Mouse (Mus musculus) cerebellum, adult 9-11 months (tissue): ENCODE results near the gene Slc8a3.
A peak's percentile ranks its signal among the peaks of the same experiment; 100 is the strongest.

ENCODE experiments used
- DNase-seq: peaks from one replicate; pipeline ENCODE4 v3.0.0; 2022

The Slc8a3 gene

GRCm38 (mm10) chr12:81235456-81236330 is 97.3 kb downstream of the Slc8a3 start:
- DNase-seq, result no peak

- DNase-seq, result no peak
Measured at GRCm38 (mm10) chr12:81233746-81234380, 99.1 kb downstream of the Slc8a3 start.

- peak; percentile 78 for DNase-seq
Measured at GRCm38 (mm10) chr12:81227767-81228460, 105.1 kb downstream of the Slc8a3 start.

GRCm38 (mm10) chr12:81226590-81226989 is 106.4 kb downstream of the Slc8a3 start:
- no peak for DNase-seq

- DNase-seq, result no peak
Measured at GRCm38 (mm10) chr12:81225966-81226577, 106.9 kb downstream of the Slc8a3 start.

- DNase-seq, result no peak
Measured at GRCm38 (mm10) chr12:81224843-81225242, 108.1 kb downstream of the Slc8a3 start.

- DNase-seq, result no peak
Measured at GRCm38 (mm10) chr12:81223276-81223675, 109.7 kb downstream of the Slc8a3 start.

- no peak for DNase-seq
Measured at GRCm38 (mm10) chr12:81219339-81219738, 113.6 kb downstream of the Slc8a3 start.

GRCm38 (mm10) chr12:81208559-81208958 is 124.4 kb downstream of the Slc8a3 start:
- DNase-seq, result no peak

GRCm38 (mm10) chr12:81205619-81206560 is 127.1 kb downstream of the Slc8a3 start:
- no peak for DNase-seq

GRCm38 (mm10) chr12:81203226-81203625 is 129.8 kb downstream of the Slc8a3 start:
- no peak for DNase-seq

GRCm38 (mm10) chr12:81199280-81199955 is 133.6 kb downstream of the Slc8a3 start:
- peak; percentile 89 for DNase-seq

GRCm38 (mm10) chr12:81197468-81198075 is 135.4 kb downstream of the Slc8a3 start:
- DNase-seq, result no peak

GRCm38 (mm10) chr12:81193968-81194367 is 139.0 kb downstream of the Slc8a3 start:
- no peak for DNase-seq

- DNase-seq, result no peak
Measured at GRCm38 (mm10) chr12:81189636-81190035, 143.3 kb downstream of the Slc8a3 start.

- no peak for DNase-seq
Measured at GRCm38 (mm10) chr12:81188996-81189395, 144.0 kb downstream of the Slc8a3 start.

- DNase-seq, result no peak
Measured at GRCm38 (mm10) chr12:81188423-81188822, 144.6 kb downstream of the Slc8a3 start.

- no peak for DNase-seq
Measured at GRCm38 (mm10) chr12:81186668-81187067, 146.3 kb downstream of the Slc8a3 start.

- DNase-seq, result no peak
Measured at GRCm38 (mm10) chr12:81186081-81186480, 146.9 kb downstream of the Slc8a3 start.

GRCm38 (mm10) chr12:81184967-81185366 is 148.0 kb downstream of the Slc8a3 start:
- DNase-seq, result no peak

GRCm38 (mm10) chr12:81182073-81182472 is 150.9 kb downstream of the Slc8a3 start:
- peak; percentile 54 for DNase-seq
